Comparison of ENCODE assay signal across 17 mouse cellular contexts in the genomic region with DNA sequence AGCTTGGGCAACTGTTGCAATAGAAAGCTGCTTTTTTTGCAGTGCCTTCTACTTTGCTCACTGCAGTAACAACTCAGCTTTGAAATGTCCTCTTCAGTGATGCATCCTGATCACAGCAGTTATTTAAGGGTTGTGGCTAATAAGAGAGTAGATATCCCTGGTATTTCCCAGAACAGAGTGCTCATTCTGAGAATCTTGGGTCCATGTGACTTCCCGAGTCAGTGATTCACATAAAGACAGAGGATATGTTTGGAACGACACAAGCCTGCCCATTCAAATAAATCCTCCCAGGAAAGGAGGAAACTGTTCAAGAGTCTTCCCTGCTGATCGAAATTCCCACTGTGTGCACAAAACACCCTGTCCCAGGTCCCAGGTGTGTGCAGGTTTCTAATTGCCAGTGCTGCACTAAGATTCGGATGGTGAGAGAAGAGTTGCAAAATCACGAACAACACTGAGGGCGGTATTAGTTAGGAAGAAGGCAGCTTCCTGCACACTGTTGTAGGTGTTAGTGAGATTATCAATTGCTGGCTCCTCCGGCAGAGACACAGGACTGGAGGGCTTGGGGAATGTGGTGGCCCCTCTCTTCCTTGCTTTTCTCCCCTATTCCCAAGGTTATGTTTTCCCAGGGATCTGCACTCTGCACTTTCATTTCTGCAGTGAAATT.
DNase-seq lines count a peak whose midpoint lies in the region; ATAC-seq lines count a peak whose summit lies in the region.
"Had no signal": no experiment of that assay in that cellular context is flagged by ENCODE, and none has a peak within 500 bp of the region (broad histone marks: within the 10 kb centered on the region; RNA-seq: fewer than 3 reads in every experiment).

No protein-coding gene starts in this region.

- intact Hi-C loops in heart, postnatal 10 days (cut with DNase I) = no loop called here
- intact Hi-C loops in left cerebral cortex, postnatal 4 days (cut with DNase I) = no loop called here
- intact Hi-C loops in left cerebral cortex, postnatal 36 days (cut with DNase I) = loop anchor here (10.0 kb wide), 1 partner anchor 238 kb away; no protein-coding TSS in a partner anchor

- H3K4me2 ChIP-seq in heart, embryonic 16.5 days (ENCODE audit: low read depth, low read length) = peak overlapping the region; percentile 24
- H3K4me2 ChIP-seq: embryonic facial prominence, embryonic 15.5 days; kidney, embryonic 15.5 days; lung, embryonic 15.5 days; neural tube, embryonic 12.5 days had no signal

- peak; percentile 60 for ATAC-seq in frontal cortex, adult (ENCODE audit: low TSS enrichment)
- no peak for ATAC-seq in heart, embryonic 16.5 days (replicated peaks; ENCODE audit: extremely low read depth, insufficient read depth, low FRiP score)
- ATAC-seq: inflammation-experienced regulatory T-cells, adult 6 months had no signal

- DNase-seq in frontal cortex, postnatal 14 days (ENCODE audit: low spot score in 2 of 2) = no peak
- no peak for DNase-seq in heart, postnatal 10 days
- DNase-seq in left cerebral cortex, adult 18-20 months (ENCODE audit: low spot score in 2 of 2) = peak; percentile 13 to 30
- no peak for DNase-seq in left cerebral cortex, postnatal 4 days
- peak; percentile 30 to 34 for DNase-seq in left cerebral cortex, postnatal 36 days (ENCODE audit: low spot score in 2 of 2)
- DNase-seq in ovary, postnatal 14 days (ENCODE audit: low spot score) = no peak
- DNase-seq: adrenal gland, postnatal 14 days; cerebellum, adult 8-10 months; thymus, postnatal 25 days had no signal

- no peak overlapping the region for H3K9ac ChIP-seq in heart, embryonic 16.5 days (ENCODE audit: low read length)
- H3K9ac ChIP-seq: embryonic facial prominence, embryonic 15.5 days; kidney, embryonic 15.5 days; lung, embryonic 15.5 days; neural tube, embryonic 12.5 days had no signal

- no peak overlapping the region for H3K27ac ChIP-seq in heart, embryonic 16.5 days (ENCODE audit: low read length)
- H3K27ac ChIP-seq: embryonic facial prominence, embryonic 15.5 days; kidney, embryonic 15.5 days; lung, embryonic 15.5 days; neural tube, embryonic 12.5 days; stomach, postnatal 0 days had no signal

- peak overlapping the region; percentile 12 for H3K4me3 ChIP-seq in heart, embryonic 16.5 days (ENCODE audit: low read length)
- H3K4me3 ChIP-seq: embryonic facial prominence, embryonic 15.5 days; kidney, embryonic 15.5 days; lung, embryonic 15.5 days; neural tube, embryonic 12.5 days had no signal

- H3K4me1 ChIP-seq in heart, embryonic 16.5 days (ENCODE audit: control insufficient read depth, insufficient read depth, low read length) = no peaks in the 10 kb centered on the region
- H3K4me1 ChIP-seq: embryonic facial prominence, embryonic 15.5 days; kidney, embryonic 15.5 days; lung, embryonic 15.5 days; neural tube, embryonic 12.5 days had no signal

- no peaks in the 10 kb centered on the region for H3K27me3 ChIP-seq in heart, embryonic 16.5 days (ENCODE audit: control insufficient read depth, insufficient read depth, low read length)
- H3K27me3 ChIP-seq: embryonic facial prominence, embryonic 15.5 days; kidney, embryonic 15.5 days; lung, embryonic 15.5 days; neural tube, embryonic 12.5 days had no signal

- H3K9me3 ChIP-seq in heart, embryonic 16.5 days (replicated peaks; ENCODE audit: control insufficient read depth, low read length) = no peaks in the 10 kb centered on the region
- H3K9me3 ChIP-seq: embryonic facial prominence, embryonic 15.5 days; kidney, embryonic 15.5 days; lung, embryonic 15.5 days; neural tube, embryonic 12.5 days had no signal

- 44% methylated on average over 7 of the region's 7 CpGs for WGBS in heart, embryonic 16.5 days

- H3K36me3 ChIP-seq in heart, embryonic 16.5 days (ENCODE audit: control insufficient read depth, insufficient read depth) = no peaks in the 10 kb centered on the region
- H3K36me3 ChIP-seq: embryonic facial prominence, embryonic 15.5 days; kidney, embryonic 15.5 days; lung, embryonic 15.5 days; neural tube, embryonic 12.5 days had no signal

Comparison
In these comparisons a context has a peak if more than half of its experiments do, and no peak if none do; other contexts are left out.
1. DNase-seq: peak in left cerebral cortex, adult 18-20 months (2 of 2) and left cerebral cortex, postnatal 36 days (2 of 2); none in frontal cortex, postnatal 14 days (0 of 2), heart, postnatal 10 days (0 of 2), left cerebral cortex, postnatal 4 days (single experiment) and ovary, postnatal 14 days (single experiment).